Mouse (Mus musculus) thymus, adult 2 months (tissue): ENCODE measurements around the gene Gm45785. TPM values are rescaled to one million over a fixed set of nuclear protein-coding genes. Genes with fewer than 3 reads are reported as not detected.

Experiments
- DNase-seq: peaks from one replicate; pipeline ENCODE4 v3.0.0; 2021
- H3K27ac ChIP-seq: fragments of 200-500 bp; 2 replicates; pipeline ENCODE4 v1.5.1; 2012; ENCODE audit warnings: low read length, control low read depth; ENCODE audit not compliant: control insufficient read depth, insufficient read depth
- H3K27me3 ChIP-seq: fragments of 200-500 bp; 2 replicates; pipeline ENCODE4 v1.6.1; 2012; ENCODE audit warnings: mild to moderate bottlenecking, low read length, moderate library complexity, mixed read lengths; ENCODE audit not compliant: control insufficient read depth, insufficient read depth
- H3K36me3 ChIP-seq: fragments of 200-500 bp; 2 replicates; pipeline ENCODE4 v1.6.1; 2012; ENCODE audit warnings: mild to moderate bottlenecking, low read length, moderate library complexity; ENCODE audit not compliant: control insufficient read depth, insufficient read depth
- H3K4me1 ChIP-seq: fragments of 200-500 bp; replicated peaks from 2 replicates; pipeline ENCODE4 v1.6.1; 2012; ENCODE audit warnings: low read length; ENCODE audit not compliant: control insufficient read depth, insufficient read depth
- H3K4me3 ChIP-seq: fragments of 200-500 bp; 2 replicates; pipeline ENCODE4 v1.5.1; 2012; ENCODE audit warnings: mild to moderate bottlenecking, low read length, control low read depth, moderate library complexity; ENCODE audit not compliant: control insufficient read depth, insufficient read depth
- CTCF ChIP-seq: fragments of 200-500 bp; IDR thresholded peaks from 2 replicates; pipeline ENCODE4 v1.5.1; 2012; ENCODE audit warnings: mild to moderate bottlenecking, control low read depth, low read length, moderate library complexity, borderline replicate concordance; ENCODE audit not compliant: control insufficient read depth, poor library complexity, insufficient read depth; ENCODE audit errors: extremely low read depth
- POLR2A ChIP-seq: fragments of 200-500 bp; IDR thresholded peaks from 2 replicates; pipeline ENCODE4 v1.6.1; 2012; ENCODE audit warnings: mild to moderate bottlenecking, low read length, control low read depth, moderate library complexity; ENCODE audit not compliant: control insufficient read depth, poor library complexity, insufficient read depth; ENCODE audit errors: extremely low read depth
- WGBS: fragments of 180-500 bp; shearing (Covaris S2); methylation state at CpG from one replicate; pipeline ENCODE4 v1.1.7; 2018; 5-methylcytosine and 5-hydroxymethylcytosine counted together
- polyA plus RNA-seq: library from polyadenylated mRNA; depleted of rRNA; stranded (reverse); fragments of >200 nt; gene quantifications from 2 replicates; pipeline ENCODE4 v1.2.3, GENCODE M21; 2012

Gene Gm45785
- polyA plus RNA-seq, 1 experiment = not detected

DNA sequence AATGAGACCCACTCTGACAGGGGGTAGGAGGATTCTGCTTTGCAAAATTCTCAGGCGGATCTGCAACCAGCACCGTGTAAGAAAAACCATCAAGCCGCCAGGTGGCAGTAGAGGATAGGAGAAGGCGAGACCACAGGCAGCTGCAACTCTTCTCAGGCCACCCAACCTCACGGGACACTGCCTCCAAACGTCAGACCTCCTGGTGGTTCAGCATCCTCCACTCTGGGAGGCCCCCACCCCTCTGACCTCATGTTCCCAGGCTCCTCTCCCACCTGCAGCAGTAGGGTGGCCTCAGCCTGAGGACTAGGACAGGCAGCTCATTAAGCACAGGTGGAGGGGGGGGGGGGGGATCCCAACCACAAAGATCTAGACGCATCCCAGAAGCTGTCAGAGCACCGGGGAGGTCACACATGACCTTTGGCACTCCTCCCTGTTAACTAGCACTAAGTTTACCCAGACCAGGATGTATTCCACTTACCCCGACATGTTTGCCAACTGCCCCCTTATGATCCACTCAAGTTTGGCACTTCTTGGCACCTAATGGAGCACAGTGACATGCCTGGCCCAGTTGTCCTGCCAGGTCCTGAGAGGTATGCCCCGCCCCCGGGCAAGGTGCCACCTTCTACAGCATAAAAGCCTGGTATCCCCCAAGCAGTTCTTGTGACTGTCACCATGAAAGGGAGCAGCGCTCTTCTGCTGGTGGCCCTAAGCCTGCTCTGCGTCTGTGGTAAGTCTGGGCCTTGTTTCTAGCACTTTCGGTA lies 11.0 kb downstream of the Gm45785 start, which contains the start of gene Scgb1c1:
Scgb1c1 (plus strand) TSS at position 643 of the 761 bp plus-strand sequence.
- H3K27ac ChIP-seq = no peak within 1 kb of the TSS
- H3K4me3 ChIP-seq = no peak within 1 kb of the TSS
- H3K4me1 ChIP-seq = no peaks in the 10 kb centered on the region
- no peaks in the 10 kb centered on the region for H3K27me3 ChIP-seq
- WGBS = 33% methylated on average over 14 of the region's 14 CpGs
- H3K36me3 ChIP-seq = no peaks in the 10 kb centered on the region
- peak; percentile 80; the same call in 1 of the 2 replicates for TF ChIP-seq CTCF
- TF ChIP-seq POLR2A = no peak
- DNase-seq = peak; percentile 90

DNA sequence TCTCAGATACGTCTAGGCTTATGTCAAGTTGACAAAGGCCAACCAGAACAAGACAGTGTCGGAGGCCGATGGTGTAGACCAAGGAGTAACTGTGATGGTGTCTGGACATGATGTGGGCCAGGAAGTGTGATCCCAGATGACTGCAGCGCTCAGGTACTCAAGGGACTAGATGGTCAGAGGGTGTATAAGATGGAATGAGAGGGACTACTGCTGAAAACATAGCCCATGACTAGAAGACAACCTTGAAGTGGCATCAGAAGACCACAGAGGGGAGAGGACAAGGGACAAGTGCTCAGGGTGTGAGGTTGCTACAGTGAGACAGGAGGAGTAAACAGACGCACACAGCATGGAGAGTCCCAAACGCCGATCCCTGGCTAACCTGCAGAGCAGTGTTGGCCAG lies 12.3 kb downstream of the Gm45785 start:
- H3K4me1 ChIP-seq = no peaks in the 10 kb centered on the region
- H3K27ac ChIP-seq = no peak overlapping the region
- H3K4me3 ChIP-seq = no peak overlapping the region
- DNase-seq = no peak
- 88% methylated on average over 7 of the region's 7 CpGs for WGBS
- H3K36me3 ChIP-seq = no peaks in the 10 kb centered on the region
- H3K27me3 ChIP-seq = no peaks in the 10 kb centered on the region
- TF ChIP-seq CTCF (no peak), POLR2A (no peak)

DNA sequence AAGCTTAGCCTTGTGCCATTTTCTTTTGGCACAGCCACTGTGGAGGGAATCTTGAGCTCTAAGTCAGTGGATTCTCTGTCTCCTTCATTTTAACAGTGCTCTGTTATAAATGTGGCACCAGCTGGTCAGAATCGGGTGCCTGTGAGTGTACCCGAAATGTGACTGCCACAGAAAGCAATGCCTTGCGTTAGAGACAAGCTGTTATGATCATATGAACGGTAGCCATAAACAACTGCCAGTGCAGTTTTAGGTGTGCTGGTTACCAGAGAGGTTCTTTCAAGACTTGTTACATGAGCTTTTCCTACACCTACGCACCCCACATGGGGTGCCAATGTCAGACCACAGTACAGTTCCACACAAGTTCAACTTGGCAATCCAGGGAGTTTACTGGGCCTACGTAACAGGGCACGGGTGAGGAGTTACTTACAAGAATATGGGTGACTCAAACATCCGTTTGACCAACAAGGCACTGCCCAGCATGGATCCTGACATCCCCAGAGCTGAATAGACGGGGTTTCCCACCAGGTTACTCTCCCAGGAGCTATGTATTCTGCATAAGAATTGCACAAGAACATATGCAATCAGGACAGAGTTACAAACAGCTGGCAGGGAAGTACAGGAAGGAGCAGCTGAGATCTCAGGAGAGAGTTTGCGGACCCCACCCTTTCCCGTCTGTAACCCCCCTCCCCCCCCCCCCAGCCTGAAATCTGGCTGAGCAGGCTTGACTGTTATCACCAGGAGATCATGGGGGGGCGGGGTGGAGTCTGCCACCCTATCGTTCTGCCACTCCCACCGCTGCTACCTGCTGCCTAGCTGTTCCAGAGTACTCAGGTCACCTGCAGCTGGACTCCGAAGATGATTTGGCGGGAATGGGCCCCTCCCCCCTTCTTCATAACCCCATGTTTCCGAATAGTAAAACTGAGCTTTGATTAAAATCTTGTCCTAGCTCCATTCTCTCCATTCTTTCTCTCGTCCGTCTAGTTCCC lies 15.1 kb downstream of the Gm45785 start:
- Histone ChIP-seq H3K27me3 (no peaks in the 10 kb centered on the region), H3K4me3 (no peak overlapping the region), H3K4me1 (no peaks in the 10 kb centered on the region), H3K36me3 (no peaks in the 10 kb centered on the region), H3K27ac (no peak overlapping the region)
- 62% methylated on average over 19 of the region's 19 CpGs for WGBS
- TF ChIP-seq POLR2A = no peak
- no peak for TF ChIP-seq CTCF
- DNase-seq = no peak

DNA sequence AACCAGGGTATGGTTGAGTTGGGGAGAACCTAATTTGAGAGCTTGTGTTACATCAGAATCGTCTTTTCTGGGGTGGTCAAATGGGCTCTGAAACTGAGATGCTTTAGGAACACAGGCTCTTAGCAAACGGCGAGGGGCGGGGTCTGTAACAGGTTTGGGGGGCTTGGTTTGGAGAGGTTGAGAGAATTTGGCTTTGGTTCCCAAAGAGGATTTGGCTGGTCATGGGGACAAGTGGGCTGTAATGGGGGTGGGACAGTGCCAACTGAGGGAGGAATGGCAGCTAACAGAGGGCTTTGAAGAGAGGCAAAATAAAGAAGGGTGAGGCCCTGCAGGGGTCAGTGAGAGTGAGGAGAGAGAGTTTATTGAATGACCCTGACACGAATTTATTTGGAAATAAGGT lies 16.6 kb downstream of the Gm45785 start:
- no peak overlapping the region for H3K4me3 ChIP-seq
- no peak for TF ChIP-seq POLR2A
- H3K4me1 ChIP-seq = no peaks in the 10 kb centered on the region
- H3K36me3 ChIP-seq = no peaks in the 10 kb centered on the region
- no peak overlapping the region for H3K27ac ChIP-seq
- 73% methylated on average over 5 of the region's 5 CpGs for WGBS
- DNase-seq = no peak
- H3K27me3 ChIP-seq = no peaks in the 10 kb centered on the region

DNA sequence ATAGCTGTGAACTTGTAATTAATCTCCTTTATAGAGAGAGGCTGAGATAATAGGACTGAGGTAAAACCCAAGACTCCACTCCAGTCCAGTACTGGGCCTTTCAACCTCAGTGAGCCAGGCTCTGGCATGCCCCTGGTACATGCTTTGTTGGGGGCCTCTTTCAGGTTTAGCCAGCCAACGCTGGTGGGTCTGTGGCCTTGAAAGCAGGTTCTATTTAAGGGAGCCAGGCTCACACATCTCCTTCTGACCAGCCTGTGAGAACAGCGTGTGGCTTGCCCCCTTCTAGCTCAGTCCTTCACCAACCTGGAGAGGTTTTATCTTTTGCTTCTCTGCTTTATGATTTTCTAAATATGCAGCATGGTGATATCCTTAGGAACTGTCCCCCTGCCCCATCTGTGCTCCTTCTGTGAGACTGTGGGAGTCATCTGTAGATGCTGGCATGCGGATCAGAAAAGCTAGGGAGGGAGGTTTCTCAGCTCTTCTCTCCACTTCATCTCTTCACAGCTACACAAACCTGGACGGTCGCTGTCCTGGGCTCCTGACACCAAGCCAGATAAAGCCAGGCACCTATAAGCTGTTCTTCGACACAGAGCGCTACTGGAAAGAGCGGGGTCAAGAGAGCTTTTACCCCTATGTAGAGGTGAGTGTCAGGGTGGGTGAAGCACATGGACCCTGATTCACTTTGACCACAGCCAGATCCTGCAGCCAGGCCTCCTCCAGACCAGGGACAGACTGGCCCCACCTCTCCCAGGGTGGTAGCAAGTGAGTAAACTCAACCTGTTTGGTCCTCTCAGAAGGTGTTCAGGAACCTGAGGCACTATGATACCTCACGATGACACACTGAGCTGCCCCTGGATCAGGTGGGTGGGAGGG lies 19.7 kb downstream of the Gm45785 start:
- Histone ChIP-seq H3K4me3 (no peak overlapping the region), H3K27ac (no peak overlapping the region), H3K27me3 (no peaks in the 10 kb centered on the region), H3K4me1 (no peaks in the 10 kb centered on the region), H3K36me3 (no peaks in the 10 kb centered on the region)
- DNase-seq = no peak
- no peak for TF ChIP-seq CTCF
- no peak for TF ChIP-seq POLR2A
- WGBS = 92% methylated on average over 9 of the region's 9 CpGs

DNA sequence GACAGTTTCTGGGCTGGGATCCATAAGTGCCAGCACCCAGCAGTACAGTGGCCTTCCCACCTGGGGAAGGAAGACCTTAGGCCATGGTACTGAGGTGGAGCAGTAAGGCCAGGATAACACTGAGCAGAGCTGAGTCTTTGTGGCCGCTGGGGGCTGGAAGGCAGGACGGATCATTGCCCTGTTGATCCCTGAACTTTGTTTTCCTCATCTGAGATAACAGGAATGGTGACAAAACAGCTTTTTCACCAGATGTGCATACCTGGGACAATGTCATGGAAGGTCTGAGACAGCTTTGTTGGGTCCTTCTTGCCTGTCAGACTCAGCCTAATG lies 20.4 kb downstream of the Gm45785 start:
- no peak overlapping the region for H3K27ac ChIP-seq

More for the DNA sequence above, 20.4 kb downstream of the Gm45785 start:
- Histone ChIP-seq H3K4me1 (no peaks in the 10 kb centered on the region), H3K27me3 (no peaks in the 10 kb centered on the region), H3K4me3 (no peak overlapping the region), H3K36me3 (no peaks in the 10 kb centered on the region)
- TF ChIP-seq CTCF (no peak), POLR2A (no peak)
- WGBS = 90% methylated on average over 2 of the region's 2 CpGs
- no peak for DNase-seq
